Mouse (Mus musculus): ENCODE data around the gene Smad6. TPM values are rescaled to one million over a fixed set of nuclear protein-coding genes. Genes with fewer than 3 reads are reported as not detected.
A peak's percentile ranks its signal among the peaks of the same experiment; 100 is the strongest.

The Smad6 gene
- polyA plus RNA-seq, 2 experiments: 1.8 to 3.9 TPM

- no peak for TF ChIP-seq CTCF (IDR thresholded peaks at IDR 0.05; ENCODE audit: low read depth)
- TF ChIP-seq EP300 (IDR thresholded peaks at IDR 0.05; ENCODE audit: low read depth): no peak
- no peak for ATAC-seq (ENCODE audit: insufficient read depth)
- no peak for DNase-seq (ENCODE audit: low read depth in 3 of 3, low spot score in 3 of 3)
- no peak overlapping the region for H3K27ac ChIP-seq
- no peak overlapping the region for H3K4me3 ChIP-seq (ENCODE audit: insufficient read depth in 1 of 2, low read depth in 2 of 2, low read length in 2 of 2)
- WGBS (ENCODE audit: insufficient replicate concordance): 46% methylated on average over 15 of the region's 15 CpGs
- H3K36me3 ChIP-seq (replicated peaks; ENCODE audit: control insufficient read depth, insufficient read depth, low read depth): no peaks in the 10 kb centered on the region
- no peak overlapping the region for H3K9ac ChIP-seq (replicated peaks)
- H3K9me3 ChIP-seq (ENCODE audit: control insufficient read depth, low read length): no peaks in the 10 kb centered on the region
- H3K4me2 ChIP-seq (ENCODE audit: low read depth): no peak overlapping the region
- H3K4me1 ChIP-seq (replicated peaks; ENCODE audit: control insufficient read depth in 2 of 2, insufficient read depth in 2 of 2, low read length in 1 of 2): peaks cover 0 to 29% of the 10 kb centered on the region in 2 experiments; a peak in 2 of 4 replicates
- H3K27me3 ChIP-seq (ENCODE audit: control insufficient read depth, insufficient read depth, low read length): no peaks in the 10 kb centered on the region
Observed at GRCm38 (mm10) chr9:63958337-63959030, 63.4 kb downstream of the Smad6 start.

- Histone ChIP-seq H3K36me3 (replicated peaks; ENCODE audit: control insufficient read depth, insufficient read depth, low read depth) (no peaks in the 10 kb centered on the region), H3K4me2 (ENCODE audit: low read depth) (no peak overlapping the region), H3K4me3 (ENCODE audit: insufficient read depth in 1 of 2, low read depth in 2 of 2, low read length in 2 of 2) (no peak overlapping the region), H3K4me1 (replicated peaks; ENCODE audit: control insufficient read depth in 2 of 2, insufficient read depth in 2 of 2, low read length in 1 of 2) (peaks cover 0 to 23% of the 10 kb centered on the region in 2 experiments; a peak in 2 of 4 replicates), H3K9me3 (ENCODE audit: control insufficient read depth, low read length) (no peaks in the 10 kb centered on the region), H3K9ac (replicated peaks) (no peak overlapping the region), H3K27me3 (ENCODE audit: control insufficient read depth, insufficient read depth, low read length) (no peaks in the 10 kb centered on the region), H3K27ac (no peak overlapping the region)
- WGBS (ENCODE audit: insufficient replicate concordance): 43% methylated on average over 11 of the region's 11 CpGs
- DNase-seq (ENCODE audit: low read depth in 3 of 3, low spot score in 3 of 3): no peak
- no peak for TF ChIP-seq CTCF (IDR thresholded peaks at IDR 0.05; ENCODE audit: low read depth)
- TF ChIP-seq EP300 (IDR thresholded peaks at IDR 0.05; ENCODE audit: low read depth): no peak
- no peak for ATAC-seq (ENCODE audit: insufficient read depth)
Observed at GRCm38 (mm10) chr9:63957647-63958185, 64.1 kb downstream of the Smad6 start.

GRCm38 (mm10) chr9:63956052-63956451 is 65.8 kb downstream of the Smad6 start:
- Histone ChIP-seq H3K27ac (no peak overlapping the region), H3K36me3 (replicated peaks; ENCODE audit: control insufficient read depth, insufficient read depth, low read depth) (no peaks in the 10 kb centered on the region), H3K9ac (replicated peaks) (no peak overlapping the region), H3K27me3 (ENCODE audit: control insufficient read depth, insufficient read depth, low read length) (no peaks in the 10 kb centered on the region), H3K9me3 (ENCODE audit: control insufficient read depth, low read length) (no peaks in the 10 kb centered on the region), H3K4me1 (replicated peaks; ENCODE audit: control insufficient read depth in 2 of 2, insufficient read depth in 2 of 2, low read length in 1 of 2) (peaks cover 0 to 20% of the 10 kb centered on the region in 2 experiments; a peak in 2 of 4 replicates), H3K4me3 (ENCODE audit: insufficient read depth in 1 of 2, low read depth in 2 of 2, low read length in 2 of 2) (no peak overlapping the region), H3K4me2 (ENCODE audit: low read depth) (no peak overlapping the region)
- 30% methylated on average over 9 of the region's 9 CpGs for WGBS (ENCODE audit: insufficient replicate concordance)
- TF ChIP-seq CTCF (IDR thresholded peaks at IDR 0.05; ENCODE audit: low read depth) (peak; percentile 94), EP300 (IDR thresholded peaks at IDR 0.05; ENCODE audit: low read depth) (no peak)
- DNase-seq (ENCODE audit: low read depth in 3 of 3, low spot score in 3 of 3) (peak; percentile 22 to 33 (median 25)), ATAC-seq (ENCODE audit: insufficient read depth) (no peak)

- DNase-seq (ENCODE audit: low read depth in 3 of 3, low spot score in 3 of 3) (no peak), ATAC-seq (ENCODE audit: insufficient read depth) (no peak)
- H3K27ac ChIP-seq: no peak overlapping the region
- H3K9ac ChIP-seq (replicated peaks): no peak overlapping the region
- no peaks in the 10 kb centered on the region for H3K27me3 ChIP-seq (ENCODE audit: control insufficient read depth, insufficient read depth, low read length)
- peaks cover 0 to 6% of the 10 kb centered on the region in 2 experiments; a peak in 1 of 4 replicates for H3K4me1 ChIP-seq (replicated peaks; ENCODE audit: control insufficient read depth in 2 of 2, insufficient read depth in 2 of 2, low read length in 1 of 2)
- no peak overlapping the region for H3K4me2 ChIP-seq (ENCODE audit: low read depth)
- TF ChIP-seq EP300 (IDR thresholded peaks at IDR 0.05; ENCODE audit: low read depth) (no peak), CTCF (IDR thresholded peaks at IDR 0.05; ENCODE audit: low read depth) (no peak)
- H3K36me3 ChIP-seq (replicated peaks; ENCODE audit: control insufficient read depth, insufficient read depth, low read depth): no peaks in the 10 kb centered on the region
- no peak overlapping the region for H3K4me3 ChIP-seq (ENCODE audit: insufficient read depth in 1 of 2, low read depth in 2 of 2, low read length in 2 of 2)
- 82% methylated on average over 35 of the region's 35 CpGs for WGBS (ENCODE audit: insufficient replicate concordance)
- H3K9me3 ChIP-seq (ENCODE audit: control insufficient read depth, low read length): no peaks in the 10 kb centered on the region
Observed at GRCm38 (mm10) chr9:63953691-63954090, 68.2 kb downstream of the Smad6 start.

- H3K27me3 ChIP-seq (ENCODE audit: control insufficient read depth, insufficient read depth, low read length): no peaks in the 10 kb centered on the region
- no peak overlapping the region for H3K4me3 ChIP-seq (ENCODE audit: insufficient read depth in 1 of 2, low read depth in 2 of 2, low read length in 2 of 2)
- ATAC-seq (ENCODE audit: insufficient read depth) (no peak), DNase-seq (ENCODE audit: low read depth in 3 of 3, low spot score in 3 of 3) (no peak)
- no peak overlapping the region for H3K9ac ChIP-seq (replicated peaks)
- H3K36me3 ChIP-seq (replicated peaks; ENCODE audit: control insufficient read depth, insufficient read depth, low read depth): no peaks in the 10 kb centered on the region
- no peaks in the 10 kb centered on the region for H3K9me3 ChIP-seq (ENCODE audit: control insufficient read depth, low read length)
- no peaks in the 10 kb centered on the region for H3K4me1 ChIP-seq (replicated peaks; ENCODE audit: control insufficient read depth in 2 of 2, insufficient read depth in 2 of 2, low read length in 1 of 2)
- TF ChIP-seq EP300 (IDR thresholded peaks at IDR 0.05; ENCODE audit: low read depth): no peak
- no peak for TF ChIP-seq CTCF (IDR thresholded peaks at IDR 0.05; ENCODE audit: low read depth)
- H3K27ac ChIP-seq: no peak overlapping the region
- H3K4me2 ChIP-seq (ENCODE audit: low read depth): no peak overlapping the region
- WGBS (ENCODE audit: insufficient replicate concordance): 78% methylated on average over 2 of the region's 2 CpGs
Observed at GRCm38 (mm10) chr9:63952591-63952990, 69.3 kb downstream of the Smad6 start.
